Mouse (Mus musculus) limb, embryonic 14.5 days (tissue): ENCODE data around the gene Mfsd10. TPM values are rescaled to one million over a fixed set of nuclear protein-coding genes. Genes with fewer than 3 reads are reported as not detected.

Experiments used
- ATAC-seq: fragments of 200-750 bp; cut with Nextera tagmentation; 2 replicates; pipeline ENCODE4 v1.8.0; 2017; ENCODE audit warnings: low read depth, moderate number of reproducible peaks, moderate TSS enrichment; ENCODE audit not compliant: low FRiP score
- DNase-seq: peaks from one replicate; pipeline ENCODE4 v3.0.0-alpha.2; 2015; ENCODE audit warnings: low spot score
- H3K27ac ChIP-seq: fragments of 300-500 bp; sonication (generic); replicated peaks from 2 replicates; pipeline ENCODE4 v1.5.1; 2014; ENCODE audit warnings: low read depth, mild to moderate bottlenecking, low read length, moderate library complexity, mixed read lengths
- H3K27me3 ChIP-seq: fragments of 300-500 bp; sonication (generic); 2 replicates; pipeline ENCODE4 v1.6.1; 2014; ENCODE audit warnings: low read length, mixed read lengths; ENCODE audit not compliant: control insufficient read depth, insufficient read depth
- H3K36me3 ChIP-seq: fragments of 300-500 bp; sonication (generic); 2 replicates; pipeline ENCODE4 v1.6.1; 2014; ENCODE audit warnings: mild to moderate bottlenecking, low read length, moderate library complexity, mixed read lengths; ENCODE audit not compliant: control insufficient read depth, insufficient read depth
- H3K4me1 ChIP-seq: fragments of 300-500 bp; sonication (generic); 2 replicates; pipeline ENCODE4 v1.6.1; 2014; ENCODE audit warnings: antibody characterized with exemption, low read length, mixed read lengths; ENCODE audit not compliant: control insufficient read depth, insufficient read depth
- H3K4me2 ChIP-seq: fragments of 300-500 bp; sonication (generic); replicated peaks from 2 replicates; pipeline ENCODE4 v1.6.1; 2014; ENCODE audit warnings: low read depth, mild to moderate bottlenecking, low read length, moderate library complexity; ENCODE audit not compliant: severe bottlenecking
- H3K4me3 ChIP-seq: fragments of 300-500 bp; sonication (generic); replicated peaks from 2 replicates; pipeline ENCODE4 v1.5.1; 2014; ENCODE audit warnings: low read length
- H3K9ac ChIP-seq: fragments of 300-500 bp; sonication (generic); 2 replicates; pipeline ENCODE4 v1.6.1; 2014; ENCODE audit warnings: mild to moderate bottlenecking, low read depth, low read length, moderate library complexity; ENCODE audit not compliant: severe bottlenecking
- H3K9me3 ChIP-seq: fragments of 300-500 bp; sonication (generic); 2 replicates; pipeline ENCODE4 v1.6.1; 2016; ENCODE audit warnings: low read length; ENCODE audit not compliant: control insufficient read depth
- POLR2A ChIP-seq: fragments of 200-500 bp; IDR thresholded peaks from 2 replicates; pipeline ENCODE4 v1.8.0; 2012; ENCODE audit warnings: inconsistent platforms, mild to moderate bottlenecking, moderate library complexity, borderline replicate concordance; ENCODE audit not compliant: insufficient read depth, insufficient read length; ENCODE audit errors: extremely low read depth
- whole genome bisulfite sequencing: fragments of 180-500 bp; shearing (Covaris S2); extraction: QIAGEN DNeasy Blood & Tissue Kit; methylation state at CpG from one replicate; pipeline ENCODE4 v1.1.7; 2014; 5-methylcytosine and 5-hydroxymethylcytosine counted together
- polyA plus RNA-seq, 2 experiments: library from polyadenylated mRNA; depleted of rRNA in 1 of 2; stranded (reverse) in 1 of 2; unstranded in 1 of 2; fragments of >200 nt; fragmentation: Nextera tagmentation in 1 of 2; extraction: Ambion mirVana in 1 of 2; gene quantifications; 2 replicates each; pipeline versions ENCODE4 v1.2.1 to v1.2.3; 2012 to 2014

Gene Mfsd10
- polyA plus RNA-seq, 2 experiments = 117 to 244 TPM

DNA sequence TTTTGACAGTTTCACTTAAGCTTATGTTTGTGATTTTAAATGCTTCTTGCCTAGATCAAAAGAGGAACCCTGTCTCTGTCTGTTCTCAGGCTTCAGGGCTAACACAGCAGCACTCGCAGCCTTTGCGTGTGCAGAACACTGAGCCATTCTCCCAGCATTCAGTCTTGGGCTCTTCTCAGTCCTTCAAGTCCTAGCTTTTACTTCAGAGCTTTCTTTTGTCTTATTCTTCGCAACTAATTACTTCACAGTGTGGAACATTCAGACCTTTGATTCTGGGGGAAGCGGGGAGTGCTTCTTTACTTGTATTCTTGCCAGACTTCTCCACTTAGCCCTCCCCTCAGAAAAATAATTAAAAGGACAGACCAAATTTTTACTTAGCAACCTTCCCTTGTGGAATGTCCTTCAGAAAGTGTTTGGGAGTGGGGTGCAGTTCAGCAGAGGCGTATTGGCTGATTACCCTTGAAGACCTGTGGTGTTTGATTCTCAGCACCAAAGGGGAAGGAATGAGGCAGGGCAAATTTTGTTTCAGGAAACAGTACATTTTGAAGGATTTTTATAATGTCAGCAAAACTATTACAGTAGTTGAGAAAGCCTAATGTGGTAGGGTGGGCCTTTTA lies 45.5 kb downstream of the Mfsd10 start:
- Histone ChIP-seq H3K4me2 (no peak overlapping the region), H3K4me3 (no peak overlapping the region), H3K4me1 (no peaks in the 10 kb centered on the region), H3K36me3 (peaks cover 7% of the 10 kb centered on the region; the same call in 1 of the 2 replicates), H3K27me3 (no peaks in the 10 kb centered on the region), H3K9me3 (no peaks in the 10 kb centered on the region), H3K27ac (no peak overlapping the region), H3K9ac (no peak overlapping the region)
- no peak for TF ChIP-seq POLR2A
- ATAC-seq (no peak), DNase-seq (no peak)
- WGBS = 81% methylated on average over 5 of the region's 5 CpGs

DNA sequence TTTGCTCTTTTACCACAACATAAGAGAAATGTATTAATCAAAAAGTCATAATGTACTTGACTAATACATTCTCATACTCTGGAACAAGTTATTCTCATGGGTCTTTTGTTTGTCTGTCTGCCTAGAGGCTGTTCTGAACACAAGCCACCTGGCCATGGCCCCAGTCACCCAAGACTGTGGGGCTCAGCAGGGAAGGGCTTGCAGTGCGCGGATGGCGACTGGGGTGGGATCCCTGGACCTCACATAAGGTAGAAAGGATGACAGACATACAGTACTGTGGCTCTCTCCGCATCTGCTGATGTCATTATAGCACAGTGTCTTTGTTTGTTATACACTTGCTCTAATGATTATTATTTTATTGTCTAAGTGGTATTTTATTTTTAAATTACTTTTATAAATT lies 46.3 kb downstream of the Mfsd10 start:
- Histone ChIP-seq H3K4me2 (no peak overlapping the region), H3K9me3 (no peaks in the 10 kb centered on the region), H3K4me1 (no peaks in the 10 kb centered on the region), H3K4me3 (no peak overlapping the region), H3K27ac (no peak overlapping the region), H3K36me3 (peaks cover 7% of the 10 kb centered on the region; the same call in 1 of the 2 replicates), H3K27me3 (no peaks in the 10 kb centered on the region), H3K9ac (no peak overlapping the region)
- DNase-seq (no peak), ATAC-seq (no peak)
- no peak for TF ChIP-seq POLR2A
- 69% methylated on average over 4 of the region's 4 CpGs for WGBS

DNA sequence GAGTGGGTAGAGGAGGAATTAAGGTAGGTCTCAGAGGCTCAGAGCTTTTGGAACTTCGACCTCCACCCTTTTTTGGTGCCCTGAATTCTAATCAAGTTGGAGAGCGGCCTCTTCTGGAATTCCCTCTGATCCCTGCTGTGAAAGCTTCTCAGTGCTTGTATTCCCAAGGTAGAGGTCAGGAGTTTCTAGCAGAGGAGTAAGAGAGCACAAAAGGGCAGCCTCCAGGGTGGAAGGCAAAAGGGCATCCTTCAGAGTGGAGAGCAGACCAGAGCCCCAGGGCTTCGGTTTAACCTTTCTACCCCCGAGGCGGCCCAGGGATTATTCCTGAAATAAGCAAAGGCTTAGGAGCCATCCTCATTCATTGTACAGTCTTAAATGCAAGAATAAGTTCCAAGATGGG lies 47.0 kb downstream of the Mfsd10 start:
- ATAC-seq = no peak
- WGBS = 37% methylated on average over 5 of the region's 5 CpGs
- H3K9me3 ChIP-seq = no peaks in the 10 kb centered on the region
- peaks cover 7% of the 10 kb centered on the region; the same call in 1 of the 2 replicates for H3K36me3 ChIP-seq
- no peak overlapping the region for H3K9ac ChIP-seq
- H3K4me2 ChIP-seq = no peak overlapping the region
- no peak overlapping the region for H3K4me3 ChIP-seq
- TF ChIP-seq POLR2A = no peak
- no peaks in the 10 kb centered on the region for H3K4me1 ChIP-seq
- H3K27me3 ChIP-seq = no peaks in the 10 kb centered on the region
- no peak for DNase-seq
- H3K27ac ChIP-seq = no peak overlapping the region

DNA sequence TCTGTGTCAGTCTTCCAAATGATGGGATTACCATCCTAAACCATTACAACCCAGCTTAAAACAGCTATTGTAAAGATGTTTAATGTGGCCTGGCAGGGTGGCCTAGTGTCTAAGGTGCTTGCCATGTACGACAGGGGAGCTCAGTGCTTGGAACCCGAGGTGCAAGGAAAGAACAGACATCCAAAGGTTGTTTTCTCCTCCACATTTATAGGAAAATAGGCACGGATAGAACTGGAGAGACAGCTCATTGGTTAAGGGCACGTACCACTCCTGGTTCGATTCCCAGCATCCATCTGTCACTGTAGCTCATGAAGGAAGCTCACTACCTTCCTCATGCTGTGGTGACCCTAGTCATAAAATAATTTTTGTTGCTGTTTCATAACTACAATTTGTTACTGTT lies 49.1 kb downstream of the Mfsd10 start:
- H3K27me3 ChIP-seq = no peaks in the 10 kb centered on the region
- no peaks in the 10 kb centered on the region for H3K9me3 ChIP-seq
- H3K36me3 ChIP-seq = 0 out of 2 replicates have a peak, but pooled peaks cover 2% of the 10 kb centered on the region
- H3K4me2 ChIP-seq = no peak overlapping the region
- 83% methylated on average over 5 of the region's 5 CpGs for WGBS
- DNase-seq (no peak), ATAC-seq (no peak)
- no peak overlapping the region for H3K9ac ChIP-seq
- H3K27ac ChIP-seq = no peak overlapping the region
- no peak for TF ChIP-seq POLR2A
- no peaks in the 10 kb centered on the region for H3K4me1 ChIP-seq
- H3K4me3 ChIP-seq = no peak overlapping the region

DNA sequence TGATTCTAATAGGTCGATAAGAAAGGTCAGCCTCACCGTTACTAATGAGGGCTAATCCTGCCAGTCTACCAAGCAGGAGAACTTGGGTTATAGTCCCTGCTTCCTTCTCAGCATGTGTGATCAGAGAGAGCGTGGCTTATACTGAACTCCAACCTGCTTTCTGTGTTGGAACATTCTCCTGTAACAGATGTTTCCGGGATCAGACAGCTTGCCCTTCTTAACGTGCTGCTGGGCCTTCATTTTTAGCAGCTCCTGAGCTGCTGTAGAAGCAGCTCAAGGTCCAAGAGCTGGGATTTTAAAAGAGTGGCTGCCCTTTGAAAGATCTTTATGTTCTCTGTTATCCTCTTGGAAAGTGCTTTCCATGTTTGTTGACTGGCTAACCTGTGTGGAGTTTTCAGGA lies 51.8 kb downstream of the Mfsd10 start:
- DNase-seq (no peak), ATAC-seq (no peak)
- Histone ChIP-seq H3K27ac (no peak overlapping the region), H3K27me3 (no peaks in the 10 kb centered on the region), H3K36me3 (no peaks in the 10 kb centered on the region), H3K4me1 (no peaks in the 10 kb centered on the region), H3K4me3 (no peak overlapping the region), H3K9me3 (no peaks in the 10 kb centered on the region), H3K4me2 (no peak overlapping the region), H3K9ac (no peak overlapping the region)
- WGBS = 71% methylated on average over 5 of the region's 5 CpGs
- no peak for TF ChIP-seq POLR2A

Other genes starting within 250 kb of the Mfsd10 start
- gene Tnip2, start 123.2 kb downstream of the Mfsd10 start, polyA plus RNA-seq (2012; rRNA removed) = 17.1 and 23.7 TPM in 2 replicates
- gene Tnip2, start 123.2 kb downstream of the Mfsd10 start, polyA plus RNA-seq (2014; fragmentation: Nextera tagmentation; extraction: Ambion mirVana) = 15.8 and 17.1 TPM in 2 replicates
- gene Sh3bp2, start 111.4 kb downstream of the Mfsd10 start, polyA plus RNA-seq (2012; rRNA removed) = 17.9 and 23.5 TPM in 2 replicates
- 12.2 and 12.6 TPM in 2 replicates for gene Sh3bp2, start 111.4 kb downstream of the Mfsd10 start, polyA plus RNA-seq (2014; fragmentation: Nextera tagmentation; extraction: Ambion mirVana)
- gene Add1, start 63.5 kb downstream of the Mfsd10 start, polyA plus RNA-seq (2012; rRNA removed) = 222 and 235 TPM in 2 replicates
- gene Add1, start 63.5 kb downstream of the Mfsd10 start, polyA plus RNA-seq (2014; fragmentation: Nextera tagmentation; extraction: Ambion mirVana) = 197 and 210 TPM in 2 replicates
- gene Nop14, start 22.9 kb upstream of the Mfsd10 start, polyA plus RNA-seq (2012; rRNA removed) = 29.2 and 30.7 TPM in 2 replicates
- gene Nop14, start 22.9 kb upstream of the Mfsd10 start, polyA plus RNA-seq (2014; fragmentation: Nextera tagmentation; extraction: Ambion mirVana) = 25.8 and 30.0 TPM in 2 replicates
- 3.3 and 5.0 TPM in 2 replicates for gene Grk4, start 23.2 kb upstream of the Mfsd10 start, polyA plus RNA-seq (2012; rRNA removed)
- 3.5 and 4.4 TPM in 2 replicates for gene Grk4, start 23.2 kb upstream of the Mfsd10 start, polyA plus RNA-seq (2014; fragmentation: Nextera tagmentation; extraction: Ambion mirVana)
- gene Htt, start 124.5 kb upstream of the Mfsd10 start, polyA plus RNA-seq (2012; rRNA removed) = 22.9 and 24.5 TPM in 2 replicates
- 16.2 and 17.9 TPM in 2 replicates for gene Htt, start 124.5 kb upstream of the Mfsd10 start, polyA plus RNA-seq (2014; fragmentation: Nextera tagmentation; extraction: Ambion mirVana)